In the genomic region with DNA sequence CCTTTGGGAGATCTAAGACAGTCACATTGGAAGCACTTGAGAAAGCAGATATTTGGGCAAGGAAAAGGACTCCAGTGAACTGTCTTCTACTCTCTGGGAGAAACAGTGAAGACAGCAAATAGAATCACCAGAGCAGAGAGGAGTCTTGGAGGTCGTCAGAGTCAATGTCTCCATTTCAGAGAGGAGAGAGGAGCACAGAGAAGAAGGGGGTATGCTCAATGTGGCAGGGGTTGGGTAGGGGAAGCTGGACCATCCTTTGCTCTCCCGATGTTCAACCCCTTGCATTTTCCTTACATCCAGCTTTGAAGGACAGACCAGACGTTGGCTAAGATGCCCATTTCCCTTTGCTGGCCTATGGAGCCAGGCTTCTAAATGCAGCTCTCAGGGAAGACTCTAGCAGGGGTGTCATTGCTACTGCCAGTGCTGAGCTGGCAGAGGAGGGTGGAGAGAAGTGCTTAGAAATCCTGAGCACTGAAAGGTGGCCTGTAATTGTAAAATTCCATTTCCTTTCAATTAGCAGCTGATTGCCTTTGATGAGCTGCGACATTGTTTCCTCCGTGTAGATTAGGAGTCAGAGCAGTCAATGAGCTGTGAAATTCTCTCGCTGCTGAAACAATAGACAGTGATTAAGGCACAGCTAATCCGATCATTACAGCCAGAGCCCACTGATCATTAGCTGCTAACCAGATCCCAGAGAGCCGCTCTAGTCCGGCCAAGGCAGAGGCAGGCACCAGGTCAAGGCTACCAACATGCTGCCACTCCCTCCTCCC, we compare ENCODE assay signal across 13 mouse cellular contexts.
A peak's percentile ranks its signal among the peaks of the same experiment; 100 is the strongest.
DNase-seq lines count a peak whose midpoint lies in the region; ATAC-seq lines count a peak whose summit lies in the region.
"Had no signal": no experiment of that assay in that cellular context is flagged by ENCODE, and none has a peak within 500 bp of the region (broad histone marks: within the 10 kb centered on the region; RNA-seq: fewer than 3 reads in every experiment).

No protein-coding gene starts in this region.

- H3K4me3 ChIP-seq in hindbrain, embryonic 12.5 days, result no peak overlapping the region
- H3K4me3 ChIP-seq in hindbrain, embryonic 10.5 days, result no peak overlapping the region
- no peak overlapping the region for H3K4me3 ChIP-seq in hindbrain, embryonic 14.5 days (replicated peaks; ENCODE audit: low read length)
- H3K4me3 ChIP-seq in neural tube, embryonic 14.5 days (ENCODE audit: low read depth, low read length), result no peak overlapping the region

- ATAC-seq in hindbrain, embryonic 12.5 days (ENCODE audit: low FRiP score), result peak; percentile 64
- ATAC-seq in hindbrain, embryonic 14.5 days (ENCODE audit: low FRiP score), result peak; percentile 79; the same call in 1 of the 2 replicates
- ATAC-seq in neural tube, embryonic 14.5 days (ENCODE audit: low read depth), result peak; percentile 68
- ATAC-seq: activated CD4-positive, CD25-positive, alpha-beta regulatory T cell, adult 4 months had no signal

- DNase-seq in hindbrain, embryonic 10.5 days (ENCODE audit: low spot score), result no peak
- peak; percentile 32 for DNase-seq in brain, embryonic 18.5 days (ENCODE audit: low read depth, low spot score)
- peak; percentile 72 for DNase-seq in hindbrain, embryonic 14.5 days (ENCODE audit: low spot score)
- DNase-seq in adrenal gland, postnatal 36 days, result no peak
- no peak for DNase-seq in heart, adult 9 months (ENCODE audit: low spot score in 2 of 2)
- no peak for DNase-seq in left cerebral cortex, adult 8-10 months (ENCODE audit: low spot score in 2 of 2)
- DNase-seq: liver; lung, postnatal 36 days; right cerebral cortex, postnatal 25 days had no signal

- 17% methylated on average over 9 of the region's 9 CpGs for WGBS in hindbrain, embryonic 12.5 days
- 21% methylated on average over 9 of the region's 9 CpGs for WGBS in hindbrain, embryonic 10.5 days
- 18% methylated on average over 9 of the region's 9 CpGs for WGBS in hindbrain, embryonic 14.5 days
- WGBS in neural tube, embryonic 14.5 days, result 17% methylated on average over 9 of the region's 9 CpGs

- H3K27me3 ChIP-seq in hindbrain, embryonic 12.5 days, result peaks cover 17% of the 10 kb centered on the region; the same call in 1 of the 2 replicates
- peaks cover 21% of the 10 kb centered on the region for H3K27me3 ChIP-seq in hindbrain, embryonic 10.5 days (ENCODE audit: insufficient read depth, poor library complexity, severe bottlenecking)
- H3K27me3 ChIP-seq in hindbrain, embryonic 14.5 days (ENCODE audit: control insufficient read depth, insufficient read depth, low read length), result 0 out of 2 replicates have a peak, but pooled peaks cover 4% of the 10 kb centered on the region
- H3K27me3 ChIP-seq in neural tube, embryonic 14.5 days (ENCODE audit: control insufficient read depth, insufficient read depth, low read length), result no peaks in the 10 kb centered on the region

- H3K9me3 ChIP-seq in hindbrain, embryonic 12.5 days (replicated peaks), result no peaks in the 10 kb centered on the region
- H3K9me3 ChIP-seq in hindbrain, embryonic 10.5 days, result no peaks in the 10 kb centered on the region
- H3K9me3 ChIP-seq in hindbrain, embryonic 14.5 days (ENCODE audit: control insufficient read depth, low read length), result no peaks in the 10 kb centered on the region
- no peaks in the 10 kb centered on the region for H3K9me3 ChIP-seq in neural tube, embryonic 14.5 days (ENCODE audit: control insufficient read depth, low read length)

- no peak overlapping the region for H3K27ac ChIP-seq in hindbrain, embryonic 12.5 days
- no peak overlapping the region for H3K27ac ChIP-seq in hindbrain, embryonic 10.5 days
- no peak overlapping the region for H3K27ac ChIP-seq in hindbrain, embryonic 14.5 days
- H3K27ac ChIP-seq in neural tube, embryonic 14.5 days (ENCODE audit: low read depth, low read length), result no peak overlapping the region

- peaks cover 9% of the 10 kb centered on the region for H3K4me1 ChIP-seq in hindbrain, embryonic 12.5 days
- peaks cover 11% of the 10 kb centered on the region for H3K4me1 ChIP-seq in hindbrain, embryonic 10.5 days (replicated peaks)
- H3K4me1 ChIP-seq in hindbrain, embryonic 14.5 days (replicated peaks; ENCODE audit: control insufficient read depth, insufficient read depth, low read length), result peaks cover 12% of the 10 kb centered on the region
- peaks cover 3% of the 10 kb centered on the region; the same call in 1 of the 2 replicates for H3K4me1 ChIP-seq in neural tube, embryonic 14.5 days (ENCODE audit: control insufficient read depth, insufficient read depth, low read length)

- no peaks in the 10 kb centered on the region for H3K36me3 ChIP-seq in hindbrain, embryonic 12.5 days
- no peaks in the 10 kb centered on the region for H3K36me3 ChIP-seq in hindbrain, embryonic 10.5 days
- no peaks in the 10 kb centered on the region for H3K36me3 ChIP-seq in hindbrain, embryonic 14.5 days (replicated peaks; ENCODE audit: control insufficient read depth, insufficient read depth)
- H3K36me3 ChIP-seq in neural tube, embryonic 14.5 days (ENCODE audit: control insufficient read depth, insufficient read depth, low read length), result no peaks in the 10 kb centered on the region

- H3K9ac ChIP-seq in hindbrain, embryonic 12.5 days, result no peak overlapping the region
- H3K9ac ChIP-seq in hindbrain, embryonic 14.5 days, result no peak overlapping the region
- H3K9ac ChIP-seq in neural tube, embryonic 14.5 days (replicated peaks; ENCODE audit: low read depth, low read length), result no peak overlapping the region

- no peak overlapping the region for H3K4me2 ChIP-seq in hindbrain, embryonic 12.5 days (replicated peaks)
- H3K4me2 ChIP-seq in hindbrain, embryonic 14.5 days (replicated peaks), result no peak overlapping the region
- H3K4me2 ChIP-seq in neural tube, embryonic 14.5 days (ENCODE audit: low read depth, low read length), result no peak overlapping the region
- H3K4me2 ChIP-seq: heart, embryonic 11.5 days had no signal

Comparison
In these comparisons a context has a peak if more than half of its experiments do, and no peak if none do; other contexts are left out.
1. DNase-seq: peak in brain, embryonic 18.5 days (single experiment) and hindbrain, embryonic 14.5 days (single experiment); none in hindbrain, embryonic 10.5 days (single experiment), adrenal gland, postnatal 36 days (0 of 2), heart, adult 9 months (0 of 2) and left cerebral cortex, adult 8-10 months (0 of 2).
2. Peak in every context shown above with its lines, with median percentiles within 50 percentile points of each other: ATAC-seq.